Mouse (Mus musculus): ENCODE data around the gene Nfix.

GRCm38 (mm10) chr8:84760405-84760805 lies 39.7 kb downstream of the Nfix start:
- TF ChIP-seq EP300 (optimal IDR thresholded peaks at IDR 0.05) (no peak), CTCF (IDR thresholded peaks at IDR 0.05; ENCODE audit: low read depth) (no peak)

Data from stomach, postnatal 0 days (tissue).